Mouse (Mus musculus): ENCODE data around the gene Dync2li1. TPM values are rescaled to one million over a fixed set of nuclear protein-coding genes. Genes with fewer than 3 reads are reported as not detected.

Dync2li1 gene
- polyA plus RNA-seq, 1 experiment from 2014 or later: 59.9 TPM

- Histone ChIP-seq H3K4me3 (replicated peaks; ENCODE audit: low read depth, low read length) (no peak overlapping the region), H3K27ac (no peak overlapping the region), H3K9ac (ENCODE audit: low read depth, low read length) (no peak overlapping the region), H3K4me2 (ENCODE audit: low read length) (no peak overlapping the region), H3K9me3 (replicated peaks; ENCODE audit: low read length) (no peaks in the 10 kb centered on the region), H3K36me3 (ENCODE audit: insufficient read depth, low read length) (no peaks in the 10 kb centered on the region), H3K27me3 (ENCODE audit: insufficient read depth, low read length) (no peaks in the 10 kb centered on the region), H3K4me1 (replicated peaks; ENCODE audit: insufficient read depth, low read length) (no peaks in the 10 kb centered on the region)
- no peak for DNase-seq (ENCODE audit: low spot score)
- 17% methylated on average over 5 of the region's 7 CpGs for WGBS
- no peak for TF ChIP-seq CTCF (IDR thresholded peaks at IDR 0.05; ENCODE audit: low read depth)
- no peak for ATAC-seq (replicated peaks; ENCODE audit: low FRiP score, low read depth)
Observed at GRCm38 (mm10) chr17:84645894-84646293, 19.6 kb downstream of the Dync2li1 start.

DNA sequence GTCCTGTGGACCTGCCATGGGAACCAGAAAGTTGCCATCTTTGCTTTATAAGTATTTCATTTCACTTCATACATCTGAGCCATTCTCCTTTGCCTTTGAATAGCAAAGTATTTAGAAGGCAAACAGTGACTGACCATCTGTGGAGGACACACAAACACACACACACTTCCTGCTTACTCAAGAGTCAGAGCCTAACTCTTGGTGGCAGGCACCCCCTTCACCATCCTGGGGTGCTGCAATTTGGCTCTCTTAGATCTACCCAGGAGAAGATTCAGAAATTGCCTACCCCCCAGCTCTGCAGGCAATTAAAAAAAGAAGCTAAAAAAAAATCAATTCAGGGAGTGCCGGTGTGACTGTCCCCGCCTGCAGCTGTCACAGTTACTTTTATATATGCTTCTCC, 20.2 kb downstream of the Dync2li1 start:
- no peak for TF ChIP-seq CTCF (IDR thresholded peaks at IDR 0.05; ENCODE audit: low read depth)
- H3K4me3 ChIP-seq (replicated peaks; ENCODE audit: low read depth, low read length): no peak overlapping the region
- ATAC-seq (replicated peaks; ENCODE audit: low FRiP score, low read depth): no peak
- H3K4me2 ChIP-seq (ENCODE audit: low read length): no peak overlapping the region
- no peak overlapping the region for H3K27ac ChIP-seq
- H3K36me3 ChIP-seq (ENCODE audit: insufficient read depth, low read length): no peaks in the 10 kb centered on the region
- H3K4me1 ChIP-seq (replicated peaks; ENCODE audit: insufficient read depth, low read length): no peaks in the 10 kb centered on the region
- no peak overlapping the region for H3K9ac ChIP-seq (ENCODE audit: low read depth, low read length)
- 60% methylated on average over 2 of the region's 2 CpGs for WGBS
- no peaks in the 10 kb centered on the region for H3K27me3 ChIP-seq (ENCODE audit: insufficient read depth, low read length)
- DNase-seq (ENCODE audit: low spot score): no peak
- no peaks in the 10 kb centered on the region for H3K9me3 ChIP-seq (replicated peaks; ENCODE audit: low read length)

DNA sequence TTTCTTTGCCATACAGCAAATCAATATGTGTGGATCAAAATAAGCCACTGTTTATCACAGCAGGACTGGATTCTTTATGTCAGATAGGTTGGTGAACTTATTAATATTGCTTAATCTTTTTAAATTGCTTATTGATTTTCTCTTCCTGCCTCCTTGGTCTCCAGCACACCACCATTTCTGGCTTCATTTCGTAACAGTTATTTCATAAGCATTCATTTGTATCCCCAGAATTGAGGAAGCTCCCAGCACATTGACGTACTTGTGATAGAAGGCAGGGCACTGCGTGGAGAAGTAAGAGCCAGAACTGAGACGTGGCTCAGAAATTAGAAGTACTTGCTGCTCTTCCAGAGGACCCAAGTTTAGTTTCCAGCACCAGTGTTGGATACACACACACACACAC, 21.3 kb downstream of the Dync2li1 start:
- DNase-seq (ENCODE audit: low spot score) (no peak), ATAC-seq (replicated peaks; ENCODE audit: low FRiP score, low read depth) (no peak)
- H3K27me3 ChIP-seq (ENCODE audit: insufficient read depth, low read length): no peaks in the 10 kb centered on the region
- no peaks in the 10 kb centered on the region for H3K9me3 ChIP-seq (replicated peaks; ENCODE audit: low read length)
- no peak overlapping the region for H3K27ac ChIP-seq
- H3K9ac ChIP-seq (ENCODE audit: low read depth, low read length): no peak overlapping the region
- H3K36me3 ChIP-seq (ENCODE audit: insufficient read depth, low read length): no peaks in the 10 kb centered on the region
- H3K4me1 ChIP-seq (replicated peaks; ENCODE audit: insufficient read depth, low read length): no peaks in the 10 kb centered on the region
- 93% methylated on average over 4 of the region's 4 CpGs for WGBS
- no peak overlapping the region for H3K4me3 ChIP-seq (replicated peaks; ENCODE audit: low read depth, low read length)
- no peak for TF ChIP-seq CTCF (IDR thresholded peaks at IDR 0.05; ENCODE audit: low read depth)
- H3K4me2 ChIP-seq (ENCODE audit: low read length): no peak overlapping the region

DNA sequence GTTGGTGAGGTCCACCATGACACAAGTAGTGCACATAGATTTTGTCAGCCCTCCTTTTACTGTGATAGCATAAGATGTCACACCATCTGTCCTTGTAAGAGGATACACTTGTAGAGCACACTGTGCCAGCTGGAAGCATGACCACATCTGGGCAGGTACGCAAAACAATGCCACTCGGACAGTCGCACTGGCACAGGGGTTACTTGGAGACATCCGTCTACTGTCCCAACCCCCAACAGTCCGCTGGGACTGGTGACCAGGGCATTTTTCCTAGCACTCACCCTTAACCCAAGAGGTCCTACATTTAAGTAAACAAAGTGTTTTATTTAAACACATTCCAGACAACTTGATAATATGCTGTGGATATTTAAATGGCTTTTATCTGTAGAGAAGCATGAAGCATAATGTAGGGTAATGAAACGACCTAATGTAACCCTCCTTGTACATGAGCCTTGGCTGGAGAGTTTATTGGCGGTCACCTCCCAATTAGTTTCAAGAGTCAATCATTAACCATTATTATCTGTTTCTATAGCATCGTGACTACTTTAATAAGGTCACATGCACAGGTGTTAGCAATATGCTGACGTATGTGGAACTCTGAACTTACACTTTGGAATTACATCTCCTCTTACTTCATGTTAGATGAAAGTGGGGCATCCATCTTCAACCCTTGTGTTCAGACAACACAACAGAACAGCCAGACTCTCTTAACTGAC, 24.2 kb downstream of the Dync2li1 start:
- DNase-seq (ENCODE audit: low spot score): no peak
- H3K36me3 ChIP-seq (ENCODE audit: insufficient read depth, low read length): no peaks in the 10 kb centered on the region
- no peaks in the 10 kb centered on the region for H3K4me1 ChIP-seq (replicated peaks; ENCODE audit: insufficient read depth, low read length)
- no peak overlapping the region for H3K27ac ChIP-seq
- no peak overlapping the region for H3K4me3 ChIP-seq (replicated peaks; ENCODE audit: low read depth, low read length)
- no peaks in the 10 kb centered on the region for H3K9me3 ChIP-seq (replicated peaks; ENCODE audit: low read length)
- H3K4me2 ChIP-seq (ENCODE audit: low read length): no peak overlapping the region
- no peak for TF ChIP-seq CTCF (IDR thresholded peaks at IDR 0.05; ENCODE audit: low read depth)
- 86% methylated on average over 9 of the region's 9 CpGs for WGBS
- no peak overlapping the region for H3K9ac ChIP-seq (ENCODE audit: low read depth, low read length)
- no peaks in the 10 kb centered on the region for H3K27me3 ChIP-seq (ENCODE audit: insufficient read depth, low read length)
- no peak for ATAC-seq (replicated peaks; ENCODE audit: low FRiP score, low read depth)

DNA sequence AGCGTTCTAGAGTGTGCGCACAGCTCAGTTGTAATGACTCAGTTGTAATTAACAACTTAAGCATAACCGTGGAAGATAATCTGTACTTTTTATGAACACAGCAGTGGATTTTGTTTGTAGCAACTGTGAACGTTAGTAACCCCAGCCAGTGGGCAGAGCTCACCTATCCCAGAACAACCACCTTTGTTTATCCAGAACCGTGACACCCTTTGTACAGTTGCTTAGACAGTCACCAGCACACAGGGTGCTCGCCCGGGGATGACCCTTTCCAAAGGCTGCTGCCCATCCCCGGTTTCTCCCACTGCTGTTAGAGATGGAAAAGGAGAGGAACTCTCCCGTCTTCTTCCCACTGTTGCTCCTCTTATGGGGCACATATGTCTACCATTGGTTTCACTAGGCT, 27.2 kb downstream of the Dync2li1 start:
- 91% methylated on average over 9 of the region's 9 CpGs for WGBS
- TF ChIP-seq CTCF (IDR thresholded peaks at IDR 0.05; ENCODE audit: low read depth): no peak
- Histone ChIP-seq H3K36me3 (ENCODE audit: insufficient read depth, low read length) (no peaks in the 10 kb centered on the region), H3K4me1 (replicated peaks; ENCODE audit: insufficient read depth, low read length) (no peaks in the 10 kb centered on the region), H3K27me3 (ENCODE audit: insufficient read depth, low read length) (no peaks in the 10 kb centered on the region), H3K9ac (ENCODE audit: low read depth, low read length) (no peak overlapping the region), H3K27ac (no peak overlapping the region), H3K4me2 (ENCODE audit: low read length) (no peak overlapping the region), H3K9me3 (replicated peaks; ENCODE audit: low read length) (no peaks in the 10 kb centered on the region), H3K4me3 (replicated peaks; ENCODE audit: low read depth, low read length) (no peak overlapping the region)
- ATAC-seq (replicated peaks; ENCODE audit: low FRiP score, low read depth) (no peak), DNase-seq (ENCODE audit: low spot score) (no peak)

DNA sequence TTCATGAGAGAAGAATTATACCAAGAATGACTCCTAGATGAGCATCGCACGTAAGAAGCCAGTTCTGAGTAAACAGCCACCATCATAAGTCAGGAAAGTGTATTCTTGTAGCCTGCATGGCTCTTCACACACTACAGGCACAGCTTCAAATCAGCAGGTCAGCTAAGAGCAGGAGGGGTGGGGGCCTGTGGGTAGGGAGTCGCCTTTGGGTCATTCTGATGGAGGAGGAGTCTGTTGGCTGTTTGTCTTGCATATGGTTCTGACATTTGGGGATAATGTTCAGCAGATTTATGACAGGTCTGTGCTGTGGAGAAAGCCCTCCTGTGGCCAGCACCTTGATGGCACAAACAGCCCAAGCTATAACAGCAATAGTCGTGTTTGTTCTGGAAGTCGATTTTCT, 29.9 kb downstream of the Dync2li1 start:
- TF ChIP-seq CTCF (IDR thresholded peaks at IDR 0.05; ENCODE audit: low read depth): no peak
- WGBS: 41% methylated on average over 5 of the region's 5 CpGs

More for the DNA sequence above, 29.9 kb downstream of the Dync2li1 start:
- H3K27me3 ChIP-seq (ENCODE audit: insufficient read depth, low read length): no peaks in the 10 kb centered on the region
- H3K4me3 ChIP-seq (replicated peaks; ENCODE audit: low read depth, low read length): no peak overlapping the region
- H3K36me3 ChIP-seq (ENCODE audit: insufficient read depth, low read length): no peaks in the 10 kb centered on the region
- H3K4me1 ChIP-seq (replicated peaks; ENCODE audit: insufficient read depth, low read length): no peaks in the 10 kb centered on the region
- H3K9me3 ChIP-seq (replicated peaks; ENCODE audit: low read length): no peaks in the 10 kb centered on the region
- DNase-seq (ENCODE audit: low spot score) (no peak), ATAC-seq (replicated peaks; ENCODE audit: low FRiP score, low read depth) (no peak)
- H3K27ac ChIP-seq: no peak overlapping the region
- no peak overlapping the region for H3K9ac ChIP-seq (ENCODE audit: low read depth, low read length)
- H3K4me2 ChIP-seq (ENCODE audit: low read length): no peak overlapping the region
